Mouse (Mus musculus): ENCODE measurements around the gene Stard5.

Gene Stard5

GRCm38 (mm10) chr7:83633856-83634255 is 2.1 kb downstream of the Stard5 start:
- no peak for DNase-seq (ENCODE audit: low read depth)

- DNase-seq (ENCODE audit: low read depth): no peak
These were observed 4.0 kb downstream of the Stard5 start for GRCm38 (mm10) chr7:83635726-83636125.

GRCm38 (mm10) chr7:83636425-83636824 is 4.7 kb downstream of the Stard5 start:
- DNase-seq (ENCODE audit: low read depth): no peak

- DNase-seq (ENCODE audit: low read depth): no peak
These were observed 6.2 kb downstream of the Stard5 start for GRCm38 (mm10) chr7:83637781-83638583.

- DNase-seq (ENCODE audit: low read depth): no peak
These were observed 7.3 kb downstream of the Stard5 start for GRCm38 (mm10) chr7:83639084-83639483.

- DNase-seq (ENCODE audit: low read depth): no peak
These were observed 8.8 kb downstream of the Stard5 start for GRCm38 (mm10) chr7:83640581-83640980.

- no peak for DNase-seq (ENCODE audit: low read depth)
These were observed 9.4 kb downstream of the Stard5 start for GRCm38 (mm10) chr7:83641163-83641562.

GRCm38 (mm10) chr7:83643581-83643980 is 11.8 kb downstream of the Stard5 start:
- no peak for DNase-seq (ENCODE audit: low read depth)

- no peak for DNase-seq (ENCODE audit: low read depth)
These were observed 13.0 kb downstream of the Stard5 start for GRCm38 (mm10) chr7:83644761-83645160.

GRCm38 (mm10) chr7:83645476-83645875 is 13.7 kb downstream of the Stard5 start:
- no peak for DNase-seq (ENCODE audit: low read depth)

- DNase-seq (ENCODE audit: low read depth): no peak
These were observed 17.0 kb downstream of the Stard5 start for GRCm38 (mm10) chr7:83648807-83649206.

GRCm38 (mm10) chr7:83650638-83651037 is 18.9 kb downstream of the Stard5 start:
- no peak for DNase-seq (ENCODE audit: low read depth)

GRCm38 (mm10) chr7:83652498-83652897 is 20.7 kb downstream of the Stard5 start:
- no peak for DNase-seq (ENCODE audit: low read depth)

GRCm38 (mm10) chr7:83653605-83654051 is 21.9 kb downstream of the Stard5 start:
- DNase-seq (ENCODE audit: low read depth): no peak

GRCm38 (mm10) chr7:83654196-83654595 is 22.4 kb downstream of the Stard5 start:
- DNase-seq (ENCODE audit: low read depth): no peak

- DNase-seq (ENCODE audit: low read depth): peak; percentile 94
These were observed 23.3 kb downstream of the Stard5 start for GRCm38 (mm10) chr7:83654938-83655630.

GRCm38 (mm10) chr7:83658716-83659115 is 27.0 kb downstream of the Stard5 start:
- DNase-seq (ENCODE audit: low read depth): peak; percentile 61

- DNase-seq (ENCODE audit: low read depth): peak; percentile 90
These were observed 27.7 kb downstream of the Stard5 start for GRCm38 (mm10) chr7:83659159-83660065.

- peak; percentile 94 for DNase-seq (ENCODE audit: low read depth)
These were observed 28.5 kb downstream of the Stard5 start for GRCm38 (mm10) chr7:83660273-83660691.

GRCm38 (mm10) chr7:83661031-83661430 is 29.3 kb downstream of the Stard5 start:
- peak; percentile 74 for DNase-seq (ENCODE audit: low read depth)

GRCm38 (mm10) chr7:83661763-83662162 is 30.0 kb downstream of the Stard5 start:
- no peak for DNase-seq (ENCODE audit: low read depth)

- DNase-seq (ENCODE audit: low read depth): no peak
These were observed 31.1 kb downstream of the Stard5 start for GRCm38 (mm10) chr7:83662711-83663375.

All from induced T-regulatory cell, adult 2 months (primary cell).